Mouse (Mus musculus): ENCODE measurements around the gene Mcee.

The Mcee gene

DNA sequence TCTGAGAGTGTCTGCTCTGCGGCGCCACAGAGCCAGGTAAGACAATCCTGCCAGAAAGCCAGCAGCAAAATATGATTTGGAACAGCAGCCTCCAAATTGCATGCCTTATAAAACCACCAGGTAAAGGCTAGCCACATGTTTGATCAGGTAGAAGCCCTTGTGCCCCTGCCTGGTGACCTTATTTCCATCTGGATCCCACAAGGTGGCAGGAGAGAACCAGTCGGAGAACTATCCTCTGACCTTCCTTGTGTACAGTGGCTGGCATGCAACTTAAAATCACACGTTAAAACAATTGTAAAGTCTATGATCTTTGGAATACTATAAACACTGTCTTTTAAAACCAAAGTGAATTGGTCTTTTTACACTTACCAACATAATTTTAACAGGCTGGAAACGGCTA, 32.5 kb downstream of the Mcee start:
- in situ Hi-C loops (cut with MboI, MseI): no loop called here

- in situ Hi-C loops (cut with MboI, MseI): no loop called here
Measured at GRCm38 (mm10) chr7:64439595-64440518, 47.5 kb downstream of the Mcee start.

DNA sequence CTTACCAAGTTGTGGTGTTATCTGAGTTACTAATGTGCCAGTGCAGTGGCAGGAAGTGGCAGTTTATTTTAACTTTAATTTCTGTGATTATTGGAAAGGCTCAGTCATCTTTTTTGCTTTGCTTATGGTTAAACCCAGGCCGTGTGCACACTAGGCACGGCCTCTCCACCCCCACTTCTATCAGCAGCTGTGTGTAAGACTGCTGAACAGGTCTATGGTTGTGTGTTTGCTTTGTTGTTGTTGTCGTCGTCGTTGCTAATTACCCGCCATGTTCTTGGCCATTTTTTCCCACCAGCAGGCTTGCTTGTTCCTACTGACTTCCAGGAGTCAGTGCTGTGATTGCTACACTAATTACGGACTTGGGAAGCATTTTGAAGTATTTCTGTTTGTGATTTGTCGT, 48.1 kb downstream of the Mcee start:
- in situ Hi-C loops (cut with MboI, MseI): no loop called here

DNA sequence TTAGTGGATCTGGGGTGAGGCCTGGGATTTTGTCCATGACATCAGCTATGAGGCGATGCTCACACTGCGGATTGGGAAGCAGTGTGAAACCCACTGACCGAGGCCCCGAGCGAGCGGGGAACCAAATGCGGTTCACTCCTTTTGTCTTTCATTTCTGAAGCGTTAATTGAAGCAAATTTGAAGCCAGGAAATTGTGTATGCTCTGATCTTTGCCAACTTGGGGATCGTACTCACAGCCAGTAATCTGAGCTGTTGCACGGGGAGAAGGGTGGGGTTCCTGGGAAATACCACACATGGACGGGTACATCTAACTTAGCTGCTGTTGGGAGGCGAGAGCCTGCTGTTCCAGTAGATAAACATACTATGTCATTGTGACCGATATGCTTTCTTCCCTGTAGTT, 58.2 kb downstream of the Mcee start:
- in situ Hi-C loops (cut with MboI, MseI): no loop called here

DNA sequence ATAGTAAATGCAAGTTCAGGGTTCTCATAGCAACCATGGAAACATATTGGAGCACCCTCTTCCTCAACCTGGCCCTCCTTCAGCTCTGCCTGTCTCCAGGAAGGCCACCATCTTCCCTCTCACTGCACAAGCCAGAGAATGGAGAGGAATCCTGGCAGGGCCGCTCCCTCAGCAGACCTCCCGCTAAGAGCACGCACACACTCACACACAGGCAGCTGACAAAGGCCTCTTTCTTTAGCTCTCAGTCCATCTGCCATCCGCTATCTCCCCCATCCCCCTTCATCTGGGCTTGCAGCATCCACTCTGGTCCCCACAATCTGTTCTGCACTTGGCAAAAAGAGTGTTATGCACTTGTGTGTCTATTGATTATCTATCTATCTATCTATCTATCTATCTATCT, 59.0 kb downstream of the Mcee start:
- in situ Hi-C loops (cut with MboI, MseI): no loop called here

- in situ Hi-C loops (cut with MboI, MseI): no loop called here
Measured at GRCm38 (mm10) chr7:64451861-64452382, 59.5 kb downstream of the Mcee start.

DNA sequence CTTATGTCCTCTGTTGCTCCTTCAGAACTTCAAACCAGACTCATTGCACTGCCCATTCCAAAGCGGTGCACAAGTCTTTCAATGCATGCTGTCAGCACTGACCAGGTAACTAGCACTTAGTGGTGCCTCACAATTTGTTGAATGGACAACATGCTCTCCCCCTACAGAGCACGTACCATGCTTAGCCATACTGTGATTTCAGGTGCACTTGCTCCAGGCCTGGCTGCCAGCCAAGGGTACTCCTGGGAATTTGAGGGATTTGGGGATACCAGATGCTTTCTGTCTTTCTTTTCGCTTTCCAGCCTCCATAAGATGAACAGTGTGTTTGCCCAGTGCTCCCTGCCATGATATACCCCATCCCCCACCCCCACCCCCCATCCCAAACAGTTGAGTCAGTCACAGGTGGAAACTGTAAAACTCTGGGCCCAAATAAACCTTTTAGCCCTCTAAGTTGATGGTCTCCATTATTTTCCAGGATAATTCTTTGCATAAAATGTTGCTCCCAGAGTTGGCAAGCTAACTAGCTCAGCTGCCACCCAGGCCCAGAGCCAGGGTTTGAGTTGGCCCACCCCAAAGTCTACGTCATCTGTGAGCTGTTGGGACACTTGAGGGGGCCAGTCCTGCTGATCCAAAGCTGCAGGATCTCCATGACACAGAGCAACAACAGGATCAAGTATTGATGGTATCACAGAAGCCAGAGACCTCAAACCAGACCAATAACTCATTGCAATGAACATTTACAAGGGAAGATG, 60.2 kb downstream of the Mcee start:
- in situ Hi-C loops (cut with MboI, MseI): no loop called here

- in situ Hi-C loops (cut with MboI, MseI): no loop called here
Measured at GRCm38 (mm10) chr7:64456176-64456575, 63.8 kb downstream of the Mcee start.

GRCm38 (mm10) chr7:64456676-64457075, 64.3 kb downstream of the Mcee start:
- in situ Hi-C loops (cut with MboI, MseI): no loop called here

- in situ Hi-C loops (cut with MboI, MseI): no loop called here
Measured at GRCm38 (mm10) chr7:64457811-64458210, 65.4 kb downstream of the Mcee start.

All from T-helper 2 cell (primary cell).